Mouse (Mus musculus) bone marrow, adult 2 months (tissue): Measurements from ENCODE around the gene Smim27.

Experiments used
- CTCF ChIP-seq: fragments of 200-500 bp; IDR thresholded peaks from 2 replicates; pipeline ENCODE4 v1.5.1; 2011; ENCODE audit warnings: low read length, control low read depth; ENCODE audit not compliant: control insufficient read depth, insufficient read depth
- POLR2A ChIP-seq: fragments of 200-500 bp; IDR thresholded peaks from 2 replicates; pipeline ENCODE4 v1.6.1; 2011; ENCODE audit warnings: low read depth, mild to moderate bottlenecking, control low read depth, low read length, borderline replicate concordance; ENCODE audit not compliant: control insufficient read depth

- TF ChIP-seq POLR2A (peak; percentile 74; the same call in 1 of the 2 replicates), CTCF (no peak)
These were observed 10.0 kb downstream of the Smim27 start, which contains the start of gene Ndufb6 for GRCm38 (mm10) chr4:40279276-40279900.
